Mouse (Mus musculus) cerebellum, adult 2 months (tissue): Measurements from ENCODE around the gene Pcdh7. TPM values are rescaled to one million over a fixed set of nuclear protein-coding genes. Genes with fewer than 3 reads are reported as not detected.

Source experiments
- DNase-seq, 2 experiments: peaks; one replicate each; pipeline ENCODE4 v3.0.0; 2021
- H3K27ac ChIP-seq: fragments of 200-500 bp; 2 replicates; pipeline ENCODE4 v1.5.1; 2012; ENCODE audit warnings: low read length, control low read depth, inconsistent platforms; ENCODE audit not compliant: insufficient read depth
- H3K27me3 ChIP-seq: fragments of 200-500 bp; 2 replicates; pipeline ENCODE4 v1.6.1; 2012; ENCODE audit warnings: inconsistent platforms, mild to moderate bottlenecking, low read length, moderate library complexity; ENCODE audit not compliant: control insufficient read depth, insufficient read depth
- H3K4me1 ChIP-seq: fragments of 200-500 bp; 2 replicates; pipeline ENCODE4 v1.6.1; 2011; ENCODE audit warnings: low read length; ENCODE audit not compliant: control insufficient read depth, insufficient read depth
- H3K4me3 ChIP-seq: fragments of 200-500 bp; replicated peaks from 2 replicates; pipeline ENCODE3; 2011; ENCODE audit warnings: mild to moderate bottlenecking, low read depth, low read length, control low read depth; ENCODE audit not compliant: insufficient read depth
- CTCF ChIP-seq: fragments of 200-500 bp; IDR thresholded peaks from 2 replicates; pipeline ENCODE4 v1.5.1; 2011; ENCODE audit warnings: low read depth, mild to moderate bottlenecking, control low read depth, low read length, moderate library complexity, borderline replicate concordance; ENCODE audit not compliant: insufficient read depth
- POLR2A ChIP-seq: fragments of 200-500 bp; IDR thresholded peaks from 2 replicates; pipeline ENCODE4 v1.6.1; 2011; ENCODE audit warnings: low read length, control low read depth, borderline replicate concordance; ENCODE audit not compliant: insufficient read depth
- WGBS: fragments of 180-500 bp; shearing (Covaris S2); methylation state at CpG from one replicate; pipeline ENCODE4 v1.1.7; 2018; 5-methylcytosine and 5-hydroxymethylcytosine counted together
- polyA plus RNA-seq: library from polyadenylated mRNA; depleted of rRNA; stranded (reverse); fragments of >200 nt; gene quantifications from 2 replicates; pipeline ENCODE4 v1.2.3, GENCODE M21; 2012

Pcdh7 gene
- polyA plus RNA-seq, 1 experiment: 21.6 TPM

GRCm38 (mm10) chr5:57733451-57733850 is 15.7 kb downstream of the Pcdh7 start:
- WGBS: 85% methylated on average over 1 of the region's 1 CpGs
- H3K4me3 ChIP-seq: no peak overlapping the region
- TF ChIP-seq CTCF (no peak), POLR2A (no peak)
- DNase-seq: no peak
- H3K27ac ChIP-seq: no peak overlapping the region
- no peaks in the 10 kb centered on the region for H3K27me3 ChIP-seq
- H3K4me1 ChIP-seq: no peaks in the 10 kb centered on the region

DNA sequence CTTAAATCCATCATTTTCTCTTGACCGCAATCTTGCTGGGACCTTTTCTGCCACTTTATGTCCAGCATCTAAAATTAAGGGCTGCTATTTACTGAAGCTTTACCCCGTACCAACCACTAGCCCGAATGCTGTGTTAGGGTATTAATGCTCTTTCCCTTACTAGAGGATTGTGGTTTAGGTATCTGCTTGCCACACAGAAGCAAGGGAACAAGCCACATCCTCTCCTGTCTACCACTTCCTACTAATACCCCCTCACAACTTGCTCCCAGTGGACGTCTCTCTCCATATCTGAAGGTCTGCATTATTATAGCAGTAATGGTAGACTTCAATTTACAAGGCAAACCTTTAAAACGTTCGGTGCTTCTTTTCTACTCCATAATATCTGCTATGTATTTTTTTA is 18.0 kb downstream of the Pcdh7 start:
- no peaks in the 10 kb centered on the region for H3K27me3 ChIP-seq
- no peak overlapping the region for H3K4me3 ChIP-seq
- no peak overlapping the region for H3K27ac ChIP-seq
- TF ChIP-seq POLR2A: no peak
- no peak for TF ChIP-seq CTCF
- WGBS: 94% methylated on average over 6 of the region's 6 CpGs
- H3K4me1 ChIP-seq: no peaks in the 10 kb centered on the region
- DNase-seq: no peak

- TF ChIP-seq CTCF: 0 out of 2 replicates have a peak, but pooled peaks have one; percentile 2
- TF ChIP-seq POLR2A: no peak
- H3K4me3 ChIP-seq: no peak overlapping the region
- H3K4me1 ChIP-seq: no peaks in the 10 kb centered on the region; the same call in 1 of the 2 replicates
- DNase-seq: peak; percentile 48 to 69
- no peak overlapping the region for H3K27ac ChIP-seq
- H3K27me3 ChIP-seq: no peaks in the 10 kb centered on the region
- WGBS: 6% methylated on average over 6 of the region's 6 CpGs
Observed at GRCm38 (mm10) chr5:57742924-57743323, 25.2 kb downstream of the Pcdh7 start.

GRCm38 (mm10) chr5:57743956-57744661 is 26.3 kb downstream of the Pcdh7 start:
- H3K27me3 ChIP-seq: no peaks in the 10 kb centered on the region
- H3K4me1 ChIP-seq: no peaks in the 10 kb centered on the region; the same call in 1 of the 2 replicates
- TF ChIP-seq POLR2A (no peak), CTCF (no peak)

DNA sequence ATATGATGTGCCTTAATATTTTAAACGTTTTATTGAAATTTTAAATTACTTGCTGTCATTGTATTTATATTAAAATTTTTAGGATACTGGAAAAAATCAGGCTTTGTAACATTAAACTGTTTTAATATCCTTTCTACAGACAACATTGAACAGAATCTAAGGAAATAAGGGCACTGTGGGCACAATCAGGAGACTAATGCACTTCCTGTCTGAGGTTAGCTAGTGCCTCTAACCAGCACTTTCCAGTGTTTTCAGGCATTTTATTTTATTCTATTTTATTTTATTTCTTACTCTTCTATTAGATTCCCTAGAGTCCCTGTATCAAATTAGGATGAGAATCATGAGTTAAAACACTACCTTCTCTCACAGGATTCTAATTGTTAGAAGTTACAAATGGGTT is 28.1 kb downstream of the Pcdh7 start:
- WGBS: 88% methylated on average over 1 of the region's 1 CpGs
- H3K27ac ChIP-seq: no peak overlapping the region
- H3K4me1 ChIP-seq: no peaks in the 10 kb centered on the region; the same call in 1 of the 2 replicates
- H3K4me3 ChIP-seq: no peak overlapping the region
- no peaks in the 10 kb centered on the region for H3K27me3 ChIP-seq
- TF ChIP-seq CTCF: no peak
- no peak for TF ChIP-seq POLR2A
- DNase-seq: no peak

More at GRCm38 (mm10) chr5:57743956-57744661, 26.3 kb downstream of the Pcdh7 start:
- DNase-seq: no peak
- Histone ChIP-seq H3K4me3 (no peak overlapping the region), H3K27ac (no peak overlapping the region)
- WGBS: 95% methylated on average over 2 of the region's 2 CpGs

DNA sequence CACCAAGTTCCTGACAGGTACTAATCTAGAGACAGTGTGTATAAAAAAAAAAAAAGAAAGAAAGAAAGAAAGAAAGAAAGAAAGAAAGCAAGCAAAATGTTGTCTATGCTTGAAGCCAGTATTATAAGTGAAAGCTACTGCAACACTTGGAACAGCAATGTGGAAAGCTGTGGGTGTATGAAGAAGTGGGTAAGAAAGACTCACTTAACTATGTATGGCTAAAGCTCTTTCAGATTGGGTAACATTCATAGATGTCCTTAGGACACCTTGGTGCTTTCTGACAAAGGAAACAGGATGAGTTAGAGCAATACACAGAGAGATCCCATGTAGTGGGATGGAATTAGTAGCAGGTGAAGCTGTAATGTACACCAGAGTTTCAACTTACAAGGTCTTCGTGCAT is 32.6 kb downstream of the Pcdh7 start:
- no peak for DNase-seq
- Histone ChIP-seq H3K4me1 (no peaks in the 10 kb centered on the region), H3K4me3 (no peak overlapping the region), H3K27me3 (no peaks in the 10 kb centered on the region), H3K27ac (no peak overlapping the region)
- WGBS: 96% methylated on average over 1 of the region's 1 CpGs
- TF ChIP-seq CTCF (no peak), POLR2A (no peak)

DNA sequence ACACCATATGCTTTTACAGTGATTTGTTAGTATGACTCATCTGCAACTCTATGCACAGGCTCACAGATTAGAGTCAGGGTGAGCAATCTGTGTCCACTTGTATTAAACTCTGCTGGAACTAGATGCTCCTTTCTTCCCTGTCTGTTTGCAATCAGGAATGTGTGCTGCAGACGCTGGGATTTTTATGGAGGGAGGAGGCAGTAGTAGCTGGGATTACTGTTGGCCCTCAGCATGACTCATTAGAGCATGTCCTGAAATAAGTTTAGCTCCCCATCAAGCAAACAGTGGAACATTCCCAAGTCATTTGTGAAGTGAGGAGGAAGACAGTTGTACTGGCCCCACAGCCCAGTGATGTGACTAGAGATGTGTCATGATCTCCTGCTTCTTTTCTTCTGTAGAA is 38.0 kb downstream of the Pcdh7 start:
- Histone ChIP-seq H3K27ac (no peak overlapping the region), H3K27me3 (no peaks in the 10 kb centered on the region), H3K4me1 (no peaks in the 10 kb centered on the region), H3K4me3 (no peak overlapping the region)
- TF ChIP-seq CTCF (no peak), POLR2A (no peak)
- DNase-seq: no peak
- 44% methylated on average over 1 of the region's 1 CpGs for WGBS

DNA sequence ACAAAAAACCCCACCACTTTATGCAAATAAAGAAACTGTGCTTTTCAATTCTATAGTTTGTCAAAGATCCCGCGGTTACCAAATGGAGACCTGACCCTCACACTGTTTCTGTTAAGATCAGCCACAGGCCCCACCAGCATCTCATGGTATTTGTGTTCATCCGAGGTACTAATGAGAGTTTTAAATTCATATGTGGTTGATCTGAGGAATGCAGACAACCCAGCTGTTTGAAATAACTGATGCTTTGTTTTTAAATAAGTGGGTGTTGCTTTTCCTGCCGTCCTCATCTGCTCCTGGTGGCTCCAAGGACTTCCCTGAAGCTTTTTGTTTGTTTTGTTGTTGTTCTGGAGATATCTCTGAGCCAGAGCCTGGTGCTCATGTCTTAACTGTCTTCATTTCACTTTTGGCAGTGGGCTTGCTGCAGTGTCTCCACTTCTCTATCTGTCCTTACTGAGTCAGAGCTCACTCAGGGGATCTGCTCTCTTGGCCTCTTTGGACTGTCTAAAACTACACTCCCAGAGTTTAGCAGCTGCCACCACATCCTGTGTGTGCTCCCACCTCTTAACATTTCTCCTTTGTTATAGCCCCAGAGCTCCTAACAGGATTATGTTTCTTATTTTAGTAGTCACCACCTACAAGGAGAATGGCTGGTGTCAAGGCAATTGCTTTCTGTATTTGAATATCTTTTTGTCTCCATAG is 39.1 kb downstream of the Pcdh7 start:
- no peak overlapping the region for H3K27ac ChIP-seq
- no peaks in the 10 kb centered on the region for H3K27me3 ChIP-seq
- WGBS: 74% methylated on average over 4 of the region's 4 CpGs
- TF ChIP-seq POLR2A (no peak), CTCF (no peak)
- no peak overlapping the region for H3K4me3 ChIP-seq
- H3K4me1 ChIP-seq: no peaks in the 10 kb centered on the region
- no peak for DNase-seq
